In genomic region chr4:144929811-144930221, GRCm38 (mm10) we compare ENCODE assay signal across 9 mouse cellular contexts. TPM values are rescaled to one million over a fixed set of nuclear protein-coding genes. Genes with fewer than 3 reads are reported as not detected.
DNase-seq lines count a peak whose midpoint lies in the region; ATAC-seq and TF ChIP-seq lines count a peak whose summit lies in the region.
"Had no signal": no experiment of that assay in that cellular context is flagged by ENCODE, and none has a peak within 500 bp of the region (broad histone marks: within the 10 kb centered on the region; RNA-seq: fewer than 3 reads in every experiment).

No protein-coding gene starts in this region.

- peak; percentile 77 for ATAC-seq in forebrain, postnatal 0 days
- peak; percentile 79 for ATAC-seq in heart, postnatal 0 days (ENCODE audit: insufficient read depth, low read depth)

- WGBS in forebrain, postnatal 0 days, result 60% methylated on average over 1 of the region's 1 CpGs
- 20% methylated on average over 1 of the region's 1 CpGs for WGBS in heart, postnatal 0 days

- H3K4me3 ChIP-seq in forebrain, postnatal 0 days (ENCODE audit: low read depth, low read length), result no peak overlapping the region
- H3K4me3 ChIP-seq in heart, postnatal 0 days (ENCODE audit: low read depth, low read length), result no peak overlapping the region
- no peak overlapping the region for H3K4me3 ChIP-seq in layer of hippocampus, adult 2 months
- H3K4me3 ChIP-seq: midbrain, embryonic 12.5 days had no signal

- H3K36me3 ChIP-seq in forebrain, postnatal 0 days (ENCODE audit: insufficient read depth), result no peaks in the 10 kb centered on the region
- H3K36me3 ChIP-seq in heart, postnatal 0 days (replicated peaks; ENCODE audit: control insufficient read depth, insufficient read depth, low read length), result peaks cover 13% of the 10 kb centered on the region; the same call in 1 of the 2 replicates
- H3K36me3 ChIP-seq: midbrain, embryonic 12.5 days had no signal

- peak; percentile 90 for DNase-seq in 3T3-L1 (ENCODE audit: low read depth, low spot score)
- peak; percentile 84 for DNase-seq in adrenal gland, postnatal 14 days
- DNase-seq in forebrain, postnatal 0 days, result peak; percentile 58
- DNase-seq in heart, postnatal 0 days (ENCODE audit: low spot score), result peak; percentile 86
- peak; percentile 63 to 83 for DNase-seq in layer of hippocampus, adult 2 months (ENCODE audit: low spot score in 2 of 2)
- DNase-seq in lung, postnatal 4 days, result peak; percentile 77 to 81
- DNase-seq in testis, postnatal 10 days (ENCODE audit: low spot score), result peak; percentile 63
- DNase-seq in spleen, adult 18-20 months, result no peak

- H3K27ac ChIP-seq in forebrain, postnatal 0 days (ENCODE audit: low read depth, low read length), result 0 out of 2 replicates have a peak overlapping the region, but pooled peaks have one; percentile 9
- peak overlapping the region; percentile 97 for H3K27ac ChIP-seq in heart, postnatal 0 days (ENCODE audit: low read depth)
- H3K27ac ChIP-seq in layer of hippocampus, adult 2 months, result peak overlapping the region; percentile 68
- H3K27ac ChIP-seq: midbrain, embryonic 12.5 days had no signal

- no peaks in the 10 kb centered on the region for H3K4me1 ChIP-seq in forebrain, postnatal 0 days (ENCODE audit: insufficient read depth)
- H3K4me1 ChIP-seq in heart, postnatal 0 days (ENCODE audit: control insufficient read depth, insufficient read depth), result peaks cover 26% of the 10 kb centered on the region
- H3K4me1 ChIP-seq: midbrain, embryonic 12.5 days had no signal

- TF ChIP-seq EP300 in heart, postnatal 0 days (IDR thresholded peaks at IDR 0.05; ENCODE audit: low read depth), result 0 out of 2 replicates have a peak, but pooled peaks have one; percentile 37

- no peak overlapping the region for H3K9ac ChIP-seq in forebrain, postnatal 0 days
- H3K9ac ChIP-seq in heart, postnatal 0 days (replicated peaks; ENCODE audit: low read depth, low read length), result peak overlapping the region; percentile 35; the same call in 1 of the 2 replicates
- H3K9ac ChIP-seq: midbrain, embryonic 12.5 days had no signal

- no peaks in the 10 kb centered on the region for H3K27me3 ChIP-seq in forebrain, postnatal 0 days (ENCODE audit: insufficient read depth, low read length)
- H3K27me3 ChIP-seq in heart, postnatal 0 days (ENCODE audit: control insufficient read depth, insufficient read depth, low read length), result no peaks in the 10 kb centered on the region
- H3K27me3 ChIP-seq: midbrain, embryonic 12.5 days had no signal

- no peak overlapping the region for H3K4me2 ChIP-seq in forebrain, postnatal 0 days (ENCODE audit: low read depth)
- H3K4me2 ChIP-seq in heart, postnatal 0 days (ENCODE audit: low read depth, low read length), result no peak overlapping the region
- H3K4me2 ChIP-seq: midbrain, embryonic 12.5 days had no signal

- H3K9me3 ChIP-seq in forebrain, postnatal 0 days (ENCODE audit: low read length), result no peaks in the 10 kb centered on the region
- no peaks in the 10 kb centered on the region for H3K9me3 ChIP-seq in heart, postnatal 0 days (replicated peaks; ENCODE audit: control insufficient read depth, low read length)
- H3K9me3 ChIP-seq: midbrain, embryonic 12.5 days had no signal

- TF ChIP-seq CTCF in forebrain, postnatal 0 days (IDR thresholded peaks at IDR 0.05; ENCODE audit: low read depth), result no peak
- TF ChIP-seq CTCF in heart, postnatal 0 days (IDR thresholded peaks at IDR 0.05; ENCODE audit: low read depth), result no peak
- TF ChIP-seq CTCF in layer of hippocampus, adult 2 months (conservative IDR thresholded peaks at IDR 0.05), result no peak

RNA-seq across cellular contexts. Expression of gene Dhrs3, which starts 37.2 kb away (rescaled TPM):
- total RNA-seq in adrenal gland, postnatal 14 days (2021), result 78.1 and 95.5 TPM in 2 replicates
- total RNA-seq in forebrain, postnatal 0 days (2014; rRNA removed), result 13.6 and 17.5 TPM in 2 replicates
- 23.0 and 26.2 TPM in 2 replicates for polyA plus RNA-seq in forebrain, postnatal 0 days (2015; fragmentation: Nextera tagmentation; extraction: Ambion mirVana)
- 17.3 and 45.0 TPM in 2 replicates for total RNA-seq in heart, postnatal 0 days (2014; rRNA removed; ENCODE audit: low replicate concordance)
- 39.0 and 46.6 TPM in 2 replicates for polyA plus RNA-seq in heart, postnatal 0 days (2015; fragmentation: Nextera tagmentation; extraction: Ambion mirVana)
- 10 to 100 TPM; 26.7 to 29.0 TPM for total RNA-seq in layer of hippocampus, adult 2 months (2021)

Comparison
In these comparisons a context has a peak if more than half of its experiments do, and no peak if none do; other contexts are left out.
1. DNase-seq: peak in 3T3-L1 (single experiment), adrenal gland, postnatal 14 days (single experiment), forebrain, postnatal 0 days (single experiment), heart, postnatal 0 days (single experiment), layer of hippocampus, adult 2 months (2 of 2), lung, postnatal 4 days (2 of 2) and testis, postnatal 10 days (single experiment); none in spleen, adult 18-20 months (0 of 2).
2. H3K27ac ChIP-seq: peak in every context shown above with its lines; median percentile 97 in heart, postnatal 0 days; 68 in layer of hippocampus, adult 2 months; 9 in forebrain, postnatal 0 days.